ENCODE assay signal across 10 mouse cellular contexts in genomic region chr2:155630590-155631416, GRCm38 (mm10). TPM values are rescaled to one million over a fixed set of nuclear protein-coding genes. Genes with fewer than 3 reads are reported as not detected.
DNase-seq lines count a peak whose midpoint lies in the region; ATAC-seq and TF ChIP-seq lines count a peak whose summit lies in the region.
"Had no signal": no experiment of that assay in that cellular context is flagged by ENCODE, and none has a peak within 500 bp of the region (broad histone marks: within the 10 kb centered on the region; RNA-seq: fewer than 3 reads in every experiment).

No protein-coding gene starts in this region.

- peaks cover 14% of the 10 kb centered on the region; the same call in 1 of the 2 replicates for H3K36me3 ChIP-seq in lung, postnatal 0 days (ENCODE audit: insufficient read depth, low read length)
- H3K36me3 ChIP-seq in embryonic facial prominence, embryonic 13.5 days = peaks cover 52% of the 10 kb centered on the region
- H3K36me3 ChIP-seq in midbrain, postnatal 0 days (ENCODE audit: insufficient read depth, low read length) = peaks cover 39% of the 10 kb centered on the region

- no peak for ATAC-seq in lung, postnatal 0 days
- ATAC-seq in embryonic facial prominence, embryonic 13.5 days (ENCODE audit: insufficient number of reproducible peaks, insufficient read depth, low FRiP score, low TSS enrichment, low read depth) = no peak
- no peak for ATAC-seq in midbrain, postnatal 0 days (ENCODE audit: low FRiP score)

- peaks cover 8% of the 10 kb centered on the region for H3K4me1 ChIP-seq in lung, postnatal 0 days (ENCODE audit: insufficient read depth, low read depth, low read length)
- H3K4me1 ChIP-seq in embryonic facial prominence, embryonic 13.5 days = peaks cover 20% of the 10 kb centered on the region
- H3K4me1 ChIP-seq in midbrain, postnatal 0 days (ENCODE audit: insufficient read depth, low read length) = no peaks in the 10 kb centered on the region; the same call in 1 of the 2 replicates

- H3K9me3 ChIP-seq in lung, postnatal 0 days (ENCODE audit: low read length) = no peaks in the 10 kb centered on the region
- no peaks in the 10 kb centered on the region for H3K9me3 ChIP-seq in embryonic facial prominence, embryonic 13.5 days
- H3K9me3 ChIP-seq in midbrain, postnatal 0 days (ENCODE audit: low read length) = no peaks in the 10 kb centered on the region

- 35% methylated on average over 41 of the region's 43 CpGs for WGBS in lung, postnatal 0 days
- 20% methylated on average over 43 of the region's 43 CpGs for WGBS in embryonic facial prominence, embryonic 13.5 days
- WGBS in midbrain, postnatal 0 days = 35% methylated on average over 43 of the region's 43 CpGs

- peak; percentile 71 to 72 for DNase-seq in cerebellum, postnatal 10 days
- no peak for DNase-seq in cerebellum, adult 9-10 months
- peak; percentile 38 for DNase-seq in lung, postnatal 0 days (ENCODE audit: low spot score)
- no peak for DNase-seq in lung, adult 18-20 months
- peak; percentile 6 for DNase-seq in midbrain, postnatal 0 days (ENCODE audit: low spot score)
- DNase-seq in thymus, postnatal 14 days = no peak
- DNase-seq in lung, postnatal 36 days = no peak
- DNase-seq: kidney, postnatal 14 days had no signal

- no peak overlapping the region for H3K4me3 ChIP-seq in lung, postnatal 0 days (ENCODE audit: low read depth, low read length)
- H3K4me3 ChIP-seq in embryonic facial prominence, embryonic 13.5 days = no peak overlapping the region
- no peak overlapping the region for H3K4me3 ChIP-seq in midbrain, postnatal 0 days (ENCODE audit: low read depth, low read length)

- no peak overlapping the region for H3K4me2 ChIP-seq in lung, postnatal 0 days (replicated peaks; ENCODE audit: low read depth, low read length)
- H3K4me2 ChIP-seq in embryonic facial prominence, embryonic 13.5 days = 0 out of 2 replicates have a peak overlapping the region, but pooled peaks have one; percentile 2
- no peak overlapping the region for H3K4me2 ChIP-seq in midbrain, postnatal 0 days (ENCODE audit: low read depth, low read length, poor library complexity, severe bottlenecking)

- H3K27ac ChIP-seq in lung, postnatal 0 days (ENCODE audit: low read length) = no peak overlapping the region
- H3K27ac ChIP-seq in embryonic facial prominence, embryonic 13.5 days = no peak overlapping the region
- H3K27ac ChIP-seq in midbrain, postnatal 0 days (ENCODE audit: low read depth, low read length) = no peak overlapping the region
- H3K27ac ChIP-seq: macrophage had no signal

- TF ChIP-seq CTCF in lung, postnatal 0 days (IDR thresholded peaks at IDR 0.05) = no peak
- no peak for TF ChIP-seq CTCF in midbrain, postnatal 0 days (IDR thresholded peaks at IDR 0.05)

- TF ChIP-seq EP300 in lung, postnatal 0 days (IDR thresholded peaks at IDR 0.05) = no peak

- H3K27me3 ChIP-seq in lung, postnatal 0 days (replicated peaks; ENCODE audit: insufficient read depth, low read length) = peaks cover 16% of the 10 kb centered on the region; the same call in 1 of the 2 replicates
- peaks cover 96% of the 10 kb centered on the region for H3K27me3 ChIP-seq in embryonic facial prominence, embryonic 13.5 days
- peaks cover 12% of the 10 kb centered on the region; the same call in 1 of the 2 replicates for H3K27me3 ChIP-seq in midbrain, postnatal 0 days (ENCODE audit: insufficient read depth, low read length)

- no peak overlapping the region for H3K9ac ChIP-seq in lung, postnatal 0 days (replicated peaks; ENCODE audit: low read depth)
- peak overlapping the region; percentile 36; the same call in 1 of the 2 replicates for H3K9ac ChIP-seq in embryonic facial prominence, embryonic 13.5 days
- H3K9ac ChIP-seq in midbrain, postnatal 0 days (replicated peaks; ENCODE audit: low read length, poor library complexity, severe bottlenecking) = no peak overlapping the region

RNA-seq across cellular contexts. Expression of gene Myh7b, which starts 19.8 kb away (rescaled TPM):
- polyA plus RNA-seq in lung, postnatal 0 days (2015; fragmentation: Nextera tagmentation; extraction: Ambion mirVana) = 0.38 and 0.54 TPM in 2 replicates
- 0.28 and 0.55 TPM in 2 replicates for polyA plus RNA-seq in embryonic facial prominence, embryonic 13.5 days (2015; fragmentation: Nextera tagmentation; extraction: Ambion mirVana)
- total RNA-seq in midbrain, postnatal 0 days (2014; rRNA removed) = 0.14 and 0.38 TPM in 2 replicates
- 1.5 and 3.4 TPM in 2 replicates for polyA plus RNA-seq in midbrain, postnatal 0 days (2015; fragmentation: Nextera tagmentation; extraction: Ambion mirVana)
- polyA plus RNA-seq: macrophage had no signal

RNA-seq across cellular contexts. Expression of gene Gss, which starts 38.2 kb away (rescaled TPM):
- polyA plus RNA-seq in lung, postnatal 0 days (2015; fragmentation: Nextera tagmentation; extraction: Ambion mirVana) = 37.1 and 39.4 TPM in 2 replicates
- polyA plus RNA-seq in embryonic facial prominence, embryonic 13.5 days (2015; fragmentation: Nextera tagmentation; extraction: Ambion mirVana) = 32.2 and 35.5 TPM in 2 replicates
- total RNA-seq in midbrain, postnatal 0 days (2014; rRNA removed) = 9.2 and 12.9 TPM in 2 replicates
- 11.6 and 12.1 TPM in 2 replicates for polyA plus RNA-seq in midbrain, postnatal 0 days (2015; fragmentation: Nextera tagmentation; extraction: Ambion mirVana)

Comparison
In these comparisons a context has a peak if more than half of its experiments do, and no peak if none do; other contexts are left out.
1. DNase-seq: peak in cerebellum, postnatal 10 days (2 of 2), lung, postnatal 0 days (single experiment) and midbrain, postnatal 0 days (single experiment); none in cerebellum, adult 9-10 months (single experiment), lung, adult 18-20 months (0 of 2), thymus, postnatal 14 days (single experiment) and lung, postnatal 36 days (single experiment).